Mouse (Mus musculus): ENCODE measurements at regions not wholly inside any gene's neighbourhood (a gene's known extent, or its start where the extent isn't known, plus 50 kb on each side); places are given as distances from the start of the nearest gene placed in this dataset.

DNA sequence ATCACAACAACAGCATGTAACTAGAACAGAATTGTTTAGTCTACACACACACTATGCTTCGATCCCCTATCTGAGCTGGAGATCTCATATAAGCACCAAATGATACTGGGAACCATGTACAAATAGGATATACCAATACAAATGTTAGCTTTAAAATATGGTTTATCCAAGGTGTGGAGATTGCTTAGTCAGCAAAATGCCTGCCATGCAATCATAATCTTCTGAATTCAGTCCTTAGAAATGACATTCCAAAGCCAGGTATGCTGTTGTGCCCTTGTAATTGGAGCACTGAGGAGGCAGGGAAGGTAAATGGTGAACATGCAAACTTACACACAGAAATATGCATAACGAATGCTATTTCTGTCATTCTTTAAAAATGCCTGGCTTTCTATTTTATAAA is 54.0 kb upstream of the Thsd7b start:
- in situ Hi-C loops (cut with MboI; ENCODE audit: low pct_unique_long_range_greater_than_20kb) = no loop called here
- ChIA-PET CTCF (no interaction called here), POLR2A (no interaction called here)
- no peak for TF ChIP-seq CTCF (IDR thresholded peaks at IDR 0.05)
- ATAC-seq (no peak), DNase-seq (ENCODE audit: low read depth, low spot score) (no peak)
- H3K27me3 ChIP-seq = peaks cover 18% of the 10 kb centered on the region

DNA sequence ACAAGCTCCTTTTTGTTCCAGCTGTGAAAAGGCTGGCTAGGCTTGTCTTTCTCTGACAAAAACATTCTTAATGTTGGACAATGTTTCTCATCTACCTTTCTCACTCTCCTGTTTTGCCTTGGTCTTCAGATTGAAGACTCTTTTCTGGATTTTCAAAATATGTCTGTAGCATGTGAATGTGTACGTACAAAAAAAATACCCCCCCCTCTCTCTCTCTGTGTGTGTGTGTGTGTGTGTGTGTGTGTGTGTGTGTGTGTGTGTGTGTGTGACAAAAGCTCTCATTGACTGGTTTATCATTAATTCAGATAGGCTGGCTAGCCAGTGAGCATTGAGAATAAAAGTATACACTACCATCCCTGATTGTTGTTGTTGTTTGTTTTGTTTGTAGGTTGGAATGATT is 64.3 kb upstream of the Thsd7b start:
- ATAC-seq (no peak), DNase-seq (ENCODE audit: low read depth, low spot score) (no peak)
- ChIA-PET POLR2A (interaction anchor here (0.6 kb wide), 1 partner anchor 83 kb away, joined by 4 read pairs; no protein-coding TSS in a partner anchor), CTCF (interaction anchor here (1.0 to 1.1 kb wide), 2 partner anchors 32 to 153 kb away, joined by 3 read pairs; no protein-coding TSS in a partner anchor)
- no peak for TF ChIP-seq CTCF (IDR thresholded peaks at IDR 0.05)
- in situ Hi-C loops (cut with MboI; ENCODE audit: low pct_unique_long_range_greater_than_20kb) = loop anchor here (10.0 kb wide), 1 partner anchor 154 kb away; no protein-coding TSS in a partner anchor
- H3K27me3 ChIP-seq = no peaks in the 10 kb centered on the region

DNA sequence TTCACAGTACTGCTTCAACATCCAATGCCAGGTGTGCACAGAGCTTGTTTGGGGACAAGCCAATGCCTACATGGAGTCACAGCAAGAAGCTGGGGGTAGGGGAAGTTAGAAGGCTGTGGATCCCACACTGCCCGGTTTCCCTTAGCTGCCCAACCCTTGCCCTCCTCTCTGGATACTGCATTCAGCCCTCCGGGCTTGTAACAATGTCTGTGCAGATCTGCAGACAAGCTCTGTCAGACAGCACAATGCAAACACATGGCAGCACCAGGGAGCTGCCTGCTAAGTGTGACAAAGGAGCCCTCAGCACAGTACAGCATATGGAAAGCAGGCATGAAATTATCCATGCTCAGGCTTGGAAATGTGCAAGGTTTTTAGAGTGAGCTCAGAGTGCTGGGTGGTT is 64.7 kb upstream of the Thsd7b start:
- ATAC-seq (no peak), DNase-seq (ENCODE audit: low read depth, low spot score) (no peak)
- no peaks in the 10 kb centered on the region for H3K27me3 ChIP-seq
- in situ Hi-C loops (cut with MboI; ENCODE audit: low pct_unique_long_range_greater_than_20kb) = loop anchor here (10.0 kb wide), 1 partner anchor 154 kb away; no protein-coding TSS in a partner anchor
- TF ChIP-seq CTCF (IDR thresholded peaks at IDR 0.05) = no peak
- ChIA-PET POLR2A (interaction anchor here (0.6 kb wide), 1 partner anchor 82 kb away, joined by 4 read pairs; no protein-coding TSS in a partner anchor), CTCF (interaction anchor here (1.0 to 1.1 kb wide), 2 partner anchors 33 to 153 kb away, joined by 3 read pairs; no protein-coding TSS in a partner anchor)

DNA sequence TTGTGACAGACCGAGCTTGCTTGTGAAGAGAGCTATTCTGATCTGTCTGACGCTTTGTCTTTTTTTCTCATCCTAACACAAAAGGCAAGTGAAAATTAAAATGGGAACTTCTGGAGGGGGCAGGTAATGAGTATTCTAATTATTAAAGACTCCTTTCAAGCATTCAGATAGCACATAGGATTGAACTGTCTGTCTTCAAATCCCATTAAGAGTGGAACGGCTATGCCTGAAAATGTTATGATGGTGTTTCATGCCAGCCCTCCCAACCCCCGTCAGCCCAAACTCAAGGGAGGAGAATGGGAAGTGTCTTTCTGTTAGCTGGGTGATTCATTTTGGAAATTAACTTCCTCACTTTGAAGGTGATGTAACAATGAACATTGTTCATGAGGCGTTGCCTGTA is 65.4 kb upstream of the Thsd7b start:
- no peak for ATAC-seq
- no peaks in the 10 kb centered on the region for H3K27me3 ChIP-seq
- TF ChIP-seq CTCF (IDR thresholded peaks at IDR 0.05) = no peak
- ChIA-PET CTCF (no interaction called here), POLR2A (interaction anchor here (0.7 kb wide), 1 partner anchor 44 kb away, joined by 3 read pairs; no protein-coding TSS in a partner anchor)
- in situ Hi-C loops (cut with MboI; ENCODE audit: low pct_unique_long_range_greater_than_20kb) = loop anchor here (10.0 kb wide), 1 partner anchor 153 kb away; no protein-coding TSS in a partner anchor
- no peak for DNase-seq (ENCODE audit: low read depth, low spot score)

DNA sequence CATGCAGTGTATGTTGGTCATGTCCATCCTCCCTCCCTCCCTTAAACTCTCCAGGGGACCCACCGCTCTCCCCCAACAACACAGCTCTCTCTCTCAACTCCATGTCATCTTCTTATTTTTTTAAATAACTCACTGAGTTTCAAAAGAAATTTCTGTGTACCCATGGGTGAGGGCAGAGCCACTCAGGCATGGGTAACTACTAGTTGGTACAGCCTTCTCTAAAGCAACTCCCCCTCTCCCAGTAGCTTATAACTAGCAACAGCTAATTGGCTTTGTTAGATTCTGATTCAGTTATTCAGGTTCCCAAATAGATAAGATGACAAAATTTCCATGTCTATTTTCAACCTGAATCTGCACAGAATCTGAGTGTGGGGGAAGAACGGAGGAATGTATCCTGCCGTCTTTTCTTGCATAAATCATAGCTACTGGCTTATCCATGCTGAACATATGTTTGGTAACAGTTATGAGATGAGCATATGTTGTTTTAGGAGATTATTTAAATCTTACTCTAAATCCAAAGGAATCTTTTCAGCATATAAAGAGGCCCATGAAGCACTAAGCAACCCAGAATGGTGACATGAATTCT is 92.8 kb upstream of the Thsd7b start:
- CTCF ChIA-PET = interaction anchor here (1.0 to 1.3 kb wide), 4 partner anchors 11 to 24 kb away, joined by 3 read pairs; no protein-coding TSS in a partner anchor
- no peak for ATAC-seq
- in situ Hi-C loops (cut with MboI; ENCODE audit: low pct_unique_long_range_greater_than_20kb) = no loop called here
- POLR2A ChIA-PET = no interaction called here
- no peaks in the 10 kb centered on the region for H3K27me3 ChIP-seq
- no peak for TF ChIP-seq CTCF (IDR thresholded peaks at IDR 0.05)
- DNase-seq (ENCODE audit: low read depth, low spot score) = no peak

DNA sequence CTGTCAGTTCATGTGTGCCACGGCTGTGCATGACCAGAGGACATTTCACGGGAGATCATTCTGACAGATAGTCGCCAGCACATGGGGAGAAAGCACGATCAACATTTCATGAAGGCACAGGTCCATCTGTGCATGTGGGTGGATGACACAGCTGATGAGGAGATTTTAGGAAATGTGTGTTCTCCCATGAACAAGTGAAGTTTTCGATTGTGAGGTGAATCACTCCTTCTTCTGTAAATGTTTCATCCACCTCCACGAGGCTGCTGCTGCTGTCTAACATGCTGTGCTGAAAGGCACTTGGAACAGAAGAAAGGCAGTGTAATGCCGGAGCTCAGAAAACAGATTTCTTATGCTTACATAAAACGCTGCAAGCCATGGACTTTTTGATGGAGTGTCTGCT is 103.2 kb upstream of the Thsd7b start:
- DNase-seq (ENCODE audit: low read depth, low spot score) (no peak), ATAC-seq (no peak)
- TF ChIP-seq CTCF (IDR thresholded peaks at IDR 0.05) = no peak
- POLR2A ChIA-PET = no interaction called here
- CTCF ChIA-PET = interaction anchor here (1.3 kb wide), 1 partner anchor 21 kb away, joined by 3 read pairs; no protein-coding TSS in a partner anchor
- no peaks in the 10 kb centered on the region for H3K27me3 ChIP-seq
- in situ Hi-C loops (cut with MboI; ENCODE audit: low pct_unique_long_range_greater_than_20kb) = no loop called here

DNA sequence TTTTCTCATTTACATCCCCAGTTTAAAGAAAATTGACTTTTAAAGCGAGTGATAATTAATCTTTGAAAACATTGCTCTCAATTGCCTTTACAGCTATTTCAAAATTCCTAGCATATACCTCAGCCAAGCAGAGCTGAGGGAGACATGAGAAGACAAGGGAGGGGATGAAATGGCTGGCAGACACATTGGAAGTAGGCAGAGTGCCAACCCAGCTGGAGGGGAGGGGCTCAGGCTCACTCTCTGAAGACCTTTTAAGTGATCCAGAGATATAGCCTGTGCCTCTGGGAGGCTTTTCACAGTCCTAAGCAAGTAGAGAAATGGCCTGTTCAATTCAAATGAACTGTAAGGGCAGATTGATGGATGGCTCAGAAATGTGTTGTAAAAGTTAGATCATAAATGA is 122.5 kb upstream of the Thsd7b start:
- in situ Hi-C loops (cut with MboI; ENCODE audit: low pct_unique_long_range_greater_than_20kb) = no loop called here
- TF ChIP-seq CTCF (IDR thresholded peaks at IDR 0.05) = no peak
- ChIA-PET CTCF (no interaction called here), POLR2A (no interaction called here)
- H3K27me3 ChIP-seq = no peaks in the 10 kb centered on the region
- no peak for DNase-seq (ENCODE audit: low read depth, low spot score)
- ATAC-seq = no peak

DNA sequence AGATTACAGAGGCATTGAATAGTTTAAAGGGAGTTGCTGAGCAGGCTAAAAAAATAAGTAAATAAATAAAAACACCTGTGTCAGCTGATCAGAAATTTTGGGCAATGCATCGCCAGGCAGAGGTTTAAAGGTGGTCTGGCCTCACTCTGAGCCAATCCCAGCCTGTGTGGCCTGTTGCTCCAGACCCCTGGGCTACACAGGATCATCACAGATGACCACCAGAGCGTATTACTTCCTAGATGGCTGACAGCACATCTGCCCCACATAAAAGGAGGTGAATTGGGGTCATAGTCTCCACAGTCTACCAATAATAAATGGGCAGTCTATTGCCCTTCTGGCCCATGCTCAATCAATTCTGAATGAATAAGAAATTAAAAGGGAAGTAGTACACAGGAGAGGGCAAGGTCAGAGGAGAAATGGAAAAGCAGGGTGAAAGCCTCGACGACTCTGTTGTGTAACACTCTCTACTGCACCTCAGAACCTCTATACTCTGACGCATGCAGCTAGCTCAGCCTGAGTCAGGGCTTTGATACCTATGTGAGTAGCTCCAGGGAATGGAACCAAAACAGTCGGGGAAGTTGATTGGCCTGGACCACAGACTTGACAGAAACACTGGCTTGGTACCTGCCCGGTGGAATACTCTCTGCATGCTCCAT is 124.2 kb upstream of the Thsd7b start:
- no peak for DNase-seq (ENCODE audit: low read depth, low spot score)
- in situ Hi-C loops (cut with MboI; ENCODE audit: low pct_unique_long_range_greater_than_20kb) = no loop called here

DNA sequence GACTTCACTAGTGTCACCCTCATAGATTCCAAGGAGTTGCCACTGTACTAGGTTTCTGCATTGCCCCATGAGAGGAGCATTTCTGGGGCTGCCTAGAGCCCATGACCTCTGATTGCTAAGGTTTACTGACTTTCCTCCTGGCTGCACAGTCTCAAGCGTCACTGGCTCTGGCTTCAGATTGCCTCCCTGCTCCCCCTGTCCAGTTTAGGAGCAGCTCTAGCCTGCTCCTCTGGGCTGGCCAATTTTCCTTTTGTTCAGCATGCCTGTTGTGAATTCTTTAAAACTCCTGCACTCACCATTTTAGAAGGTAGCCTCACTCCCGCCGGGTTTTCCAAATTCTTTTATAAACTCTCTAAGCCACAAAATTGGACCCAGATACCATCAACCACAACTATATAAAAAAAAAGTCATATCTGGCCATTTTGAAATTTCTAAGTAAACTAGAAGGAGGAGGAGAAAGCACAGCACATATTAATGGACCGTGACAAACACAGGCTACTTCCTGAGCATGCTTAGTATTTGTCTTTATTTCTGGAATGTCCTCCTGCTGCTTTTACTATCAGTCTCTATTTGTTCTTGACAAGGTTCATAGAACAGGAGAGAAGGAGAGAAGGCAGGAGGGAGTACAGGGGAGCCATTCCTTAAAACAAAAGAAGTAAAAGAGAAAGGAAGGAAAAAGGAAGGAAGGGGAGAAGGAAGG is 126.6 kb upstream of the Thsd7b start:
- ChIA-PET POLR2A (no interaction called here), CTCF (no interaction called here)
- DNase-seq (ENCODE audit: low read depth, low spot score) (peak; percentile 69), ATAC-seq (peak; percentile 91)
- no peaks in the 10 kb centered on the region for H3K27me3 ChIP-seq
- in situ Hi-C loops (cut with MboI; ENCODE audit: low pct_unique_long_range_greater_than_20kb) = no loop called here
- no peak for TF ChIP-seq CTCF (IDR thresholded peaks at IDR 0.05)

More for the DNA sequence above, 124.2 kb upstream of the Thsd7b start:
- H3K27me3 ChIP-seq = no peaks in the 10 kb centered on the region
- TF ChIP-seq CTCF (IDR thresholded peaks at IDR 0.05) = no peak
- ATAC-seq = no peak
- ChIA-PET POLR2A (no interaction called here), CTCF (interaction anchor here (1.0 kb wide), 2 partner anchors 20 to 52 kb away, joined by 3 read pairs; no protein-coding TSS in a partner anchor)

DNA sequence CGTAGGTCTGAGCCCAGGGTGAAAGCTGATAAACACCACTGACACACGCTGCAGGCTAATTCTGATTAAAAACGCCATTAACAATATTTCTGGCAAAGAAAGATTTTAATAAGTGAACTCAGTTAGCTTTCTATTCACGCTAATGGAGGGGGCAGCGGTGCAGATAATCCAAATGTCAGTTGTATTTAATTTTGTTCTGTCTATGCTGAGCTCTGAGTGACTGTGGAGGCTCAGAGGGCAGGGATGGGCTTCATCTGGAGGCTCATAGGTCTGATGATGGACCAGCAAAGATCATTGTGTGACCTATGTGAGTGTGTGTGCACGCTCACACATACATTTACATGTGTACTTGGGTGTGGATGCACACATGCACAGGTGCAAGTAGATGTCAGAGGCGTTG is 134.3 kb upstream of the Thsd7b start:
- in situ Hi-C loops (cut with MboI; ENCODE audit: low pct_unique_long_range_greater_than_20kb) = no loop called here
- H3K27me3 ChIP-seq = no peaks in the 10 kb centered on the region
- ATAC-seq (peak; percentile 62), DNase-seq (ENCODE audit: low read depth, low spot score) (no peak)
- TF ChIP-seq CTCF (IDR thresholded peaks at IDR 0.05) = no peak
- ChIA-PET POLR2A (no interaction called here), CTCF (interaction anchor here (1.4 to 2.5 kb wide), 2 partner anchors 10 to 28 kb away, joined by 3 to 7 read pairs; no protein-coding TSS in a partner anchor)

Measured in Patski (cell line).